Mouse (Mus musculus): Measurements from ENCODE around the gene Enpp6.

The Enpp6 gene

DNA sequence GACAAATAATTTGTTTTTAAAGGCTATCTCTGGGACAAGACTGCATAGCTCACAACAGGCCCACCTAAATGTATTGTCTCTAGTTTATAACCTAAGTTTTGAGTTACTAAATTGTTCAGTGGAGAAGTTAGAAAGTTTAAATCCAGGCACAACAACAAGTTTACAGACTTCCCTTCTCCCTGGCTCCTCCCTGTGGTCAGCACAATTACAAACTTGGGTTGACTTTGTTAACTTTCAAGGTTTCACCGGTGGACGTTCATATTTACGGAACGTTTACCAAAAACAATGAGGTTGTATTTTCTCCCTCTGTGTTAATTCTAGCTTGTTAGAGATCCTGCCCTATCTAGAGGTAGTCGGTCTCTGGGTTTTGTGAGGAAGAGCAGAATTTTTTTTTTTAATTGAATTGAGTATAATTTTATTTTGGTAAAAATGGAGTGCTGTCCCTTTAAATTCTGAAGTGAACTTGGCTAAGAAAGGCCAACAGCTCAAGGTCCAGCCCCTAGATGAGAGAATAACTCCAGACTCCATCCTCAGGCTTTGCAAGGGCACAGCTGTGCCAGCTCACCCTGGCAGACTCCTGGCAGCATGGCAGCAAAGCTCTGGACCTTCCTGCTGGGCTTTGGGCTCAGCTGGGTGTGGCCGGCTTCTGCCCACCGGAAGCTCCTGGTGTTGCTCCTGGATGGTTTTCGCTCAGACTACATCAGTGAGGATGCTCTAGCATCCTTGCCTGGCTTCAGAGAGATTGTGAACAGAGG, at the start of gene Enpp6:
Gene Enpp6 (plus strand): TSS at position 502 of the 755 bp plus-strand sequence.
- DNase-seq (ENCODE audit: low spot score) = no peak

GRCm38 (mm10) chr8:46938218-46938617, 48.5 kb upstream of the Enpp6 start:
- no peak for DNase-seq (ENCODE audit: low spot score)

DNA sequence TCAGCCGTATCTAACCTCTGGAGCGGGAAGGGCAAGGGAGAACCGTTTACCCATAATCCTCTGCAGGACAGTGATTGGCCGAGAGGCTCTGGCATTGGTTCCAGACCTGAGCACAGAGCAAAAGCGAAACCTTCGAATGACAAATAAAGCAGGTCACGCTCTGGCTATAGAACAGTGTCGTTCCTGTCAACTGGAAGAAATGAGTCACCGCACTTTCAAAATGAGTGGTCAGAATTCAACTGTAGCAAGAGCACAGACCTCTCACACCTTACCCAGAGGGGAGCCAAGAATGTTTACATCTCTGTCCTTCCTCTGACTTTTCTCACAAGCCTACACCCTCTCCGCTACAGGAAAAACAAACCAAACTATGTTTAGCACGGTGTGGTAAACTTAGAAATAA, 45.4 kb upstream of the Enpp6 start:
- no peak for DNase-seq (ENCODE audit: low spot score)

- no peak for DNase-seq (ENCODE audit: low spot score)
Measured at GRCm38 (mm10) chr8:46941731-46942650, 44.7 kb upstream of the Enpp6 start.

- no peak for DNase-seq (ENCODE audit: low spot score)
Measured at GRCm38 (mm10) chr8:46942651-46943024, 44.0 kb upstream of the Enpp6 start.

- no peak for DNase-seq (ENCODE audit: low spot score)
Measured at GRCm38 (mm10) chr8:46943337-46943736, 43.4 kb upstream of the Enpp6 start.

- no peak for DNase-seq (ENCODE audit: low spot score)
Measured at GRCm38 (mm10) chr8:46946181-46946580, 40.5 kb upstream of the Enpp6 start.

DNA sequence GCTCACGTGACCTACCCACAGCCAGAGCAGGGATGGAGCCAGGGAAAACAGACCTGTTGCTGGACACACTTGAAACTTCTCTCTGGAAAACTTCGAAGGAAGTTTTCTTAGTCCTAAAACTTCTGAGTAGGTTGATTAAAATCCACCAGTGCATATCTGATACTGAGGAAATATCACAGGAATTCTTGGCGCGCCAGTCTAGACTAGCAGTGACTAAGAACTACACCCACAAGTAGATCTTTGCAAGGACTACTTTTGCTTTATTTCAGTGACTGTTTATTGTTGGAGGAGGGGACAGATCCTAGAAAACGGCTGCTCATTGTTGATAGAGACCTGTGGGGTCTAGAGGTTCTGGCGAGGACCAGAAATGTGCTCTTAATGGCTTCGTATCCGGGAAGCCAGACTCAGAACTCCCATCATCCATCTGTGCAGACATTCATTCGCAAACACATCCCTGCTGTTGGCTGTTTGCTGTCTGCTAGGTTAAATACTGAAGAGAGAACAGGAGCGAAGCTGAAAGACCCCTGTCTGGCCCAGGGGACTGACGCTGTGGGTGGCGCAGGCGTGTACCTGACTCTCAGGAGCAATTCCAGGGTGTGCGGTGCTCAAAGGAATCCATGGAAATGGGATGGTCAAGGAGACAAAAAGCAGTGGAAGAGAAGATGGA, 38.5 kb upstream of the Enpp6 start:
- no peak for DNase-seq (ENCODE audit: low spot score)

DNA sequence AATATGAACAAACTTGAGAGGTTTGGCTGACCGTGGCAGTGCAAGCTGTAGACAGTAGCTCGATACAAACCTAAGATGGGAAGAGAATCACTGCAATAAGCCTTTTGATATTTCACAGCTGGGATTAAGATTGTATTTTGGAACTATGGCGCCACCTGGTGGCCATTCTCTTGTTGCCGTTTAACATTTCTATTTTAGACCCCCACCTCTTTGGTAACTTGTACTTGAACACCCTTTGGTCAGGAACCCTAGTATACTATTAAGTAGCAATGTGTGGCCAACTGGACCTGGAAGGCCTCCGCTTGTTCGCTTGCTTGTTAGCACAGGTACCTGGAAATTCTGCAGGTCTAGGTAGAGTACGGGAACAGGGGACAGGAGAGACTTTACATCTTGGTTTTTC, 33.2 kb upstream of the Enpp6 start:
- DNase-seq (ENCODE audit: low spot score) = peak; percentile 57

- no peak for DNase-seq (ENCODE audit: low spot score)
Measured at GRCm38 (mm10) chr8:46962630-46963427, 23.9 kb upstream of the Enpp6 start.

GRCm38 (mm10) chr8:46963619-46964145, 23.0 kb upstream of the Enpp6 start:
- no peak for DNase-seq (ENCODE audit: low spot score)

GRCm38 (mm10) chr8:46965812-46966211, 20.9 kb upstream of the Enpp6 start:
- no peak for DNase-seq (ENCODE audit: low spot score)

- DNase-seq (ENCODE audit: low spot score) = no peak
Measured at GRCm38 (mm10) chr8:46968721-46969120, 18.0 kb upstream of the Enpp6 start.

DNA sequence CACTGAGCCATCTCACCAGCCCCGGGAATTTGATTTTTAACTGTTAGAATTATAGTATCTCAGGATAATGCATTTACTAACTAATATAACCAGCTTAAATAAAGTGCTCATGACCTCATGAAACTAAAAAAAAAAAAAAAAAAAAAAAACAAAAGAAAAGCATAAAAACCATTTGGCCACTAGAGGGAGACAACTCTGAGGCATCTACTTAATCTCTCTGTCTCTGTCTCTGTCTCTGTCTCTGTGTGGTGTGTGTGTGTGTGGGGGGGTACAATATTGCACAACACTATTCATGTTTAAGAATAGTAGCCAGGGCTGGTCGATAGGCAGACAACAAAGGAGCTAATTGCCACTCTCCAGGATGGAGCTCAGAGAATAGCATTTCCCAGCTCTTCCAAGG, 17.3 kb upstream of the Enpp6 start:
- no peak for DNase-seq (ENCODE audit: low spot score)

GRCm38 (mm10) chr8:46977376-46977775, 9.3 kb upstream of the Enpp6 start:
- no peak for DNase-seq (ENCODE audit: low spot score)

- no peak for DNase-seq (ENCODE audit: low spot score)
Measured at GRCm38 (mm10) chr8:46982166-46982565, 4.5 kb upstream of the Enpp6 start.

DNA sequence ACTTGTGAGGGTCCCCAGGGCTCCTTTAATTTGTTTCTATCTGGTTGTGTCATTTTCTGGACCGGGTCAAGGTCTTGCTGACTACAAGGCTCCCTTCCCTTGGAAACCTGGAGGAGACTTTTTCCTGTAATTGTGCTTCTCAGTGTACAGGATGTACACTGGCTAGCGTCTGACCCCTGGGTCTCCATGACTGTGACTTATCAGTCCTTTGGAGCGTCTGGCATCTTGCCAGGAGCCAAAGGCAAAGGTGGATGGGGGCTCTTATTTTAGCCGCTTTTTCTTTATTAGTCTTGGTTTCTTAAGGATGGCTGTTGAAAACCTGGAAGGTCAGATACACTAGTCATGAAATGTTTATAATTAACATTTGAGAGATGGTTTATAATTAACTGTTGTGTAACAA, 3.9 kb upstream of the Enpp6 start:
- DNase-seq (ENCODE audit: low spot score) = no peak

DNA sequence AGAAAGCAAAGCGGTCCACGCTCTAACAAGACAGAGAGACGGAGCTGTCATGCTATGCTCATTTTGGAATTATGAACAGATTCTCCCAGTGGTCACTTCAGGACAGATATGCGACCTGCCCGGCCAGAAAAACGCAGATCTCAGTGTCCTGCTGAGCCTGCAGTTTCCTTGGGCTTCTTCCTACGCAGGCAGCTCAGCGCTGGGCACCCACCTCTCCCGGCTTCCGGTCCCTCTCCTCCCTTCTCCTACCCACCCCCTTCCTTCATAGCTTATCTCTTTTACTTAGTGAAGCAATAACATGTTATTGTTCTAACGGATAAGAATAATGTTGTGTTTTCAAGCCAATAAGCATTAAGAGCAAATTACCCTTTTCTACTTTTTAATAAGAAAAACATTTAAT, 2.0 kb upstream of the Enpp6 start:
- DNase-seq (ENCODE audit: low spot score) = no peak

GRCm38 (mm10) chr8:46988366-46988765, 1.7 kb downstream of the Enpp6 start:
- DNase-seq (ENCODE audit: low spot score) = no peak

DNA sequence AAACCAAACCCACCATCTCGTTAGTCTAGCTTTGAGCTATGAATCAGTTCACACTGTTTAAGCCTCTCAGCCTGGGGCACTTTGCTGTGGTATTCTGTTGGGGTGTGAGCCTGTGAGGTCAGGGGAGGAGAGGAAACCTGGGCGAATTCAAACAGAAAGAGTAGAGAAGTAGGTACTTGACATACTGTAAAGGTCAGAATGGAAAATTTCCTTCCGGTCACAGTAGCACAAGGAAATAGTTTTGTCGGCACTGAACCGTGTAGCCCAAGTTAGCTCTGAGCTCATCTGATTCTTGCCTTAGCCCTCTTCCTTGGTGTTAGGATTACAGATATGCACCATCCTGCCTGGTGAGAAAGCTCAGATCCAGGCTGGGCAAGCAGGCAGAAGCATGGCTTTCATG, 4.4 kb downstream of the Enpp6 start:
- DNase-seq (ENCODE audit: low spot score) = no peak

DNA sequence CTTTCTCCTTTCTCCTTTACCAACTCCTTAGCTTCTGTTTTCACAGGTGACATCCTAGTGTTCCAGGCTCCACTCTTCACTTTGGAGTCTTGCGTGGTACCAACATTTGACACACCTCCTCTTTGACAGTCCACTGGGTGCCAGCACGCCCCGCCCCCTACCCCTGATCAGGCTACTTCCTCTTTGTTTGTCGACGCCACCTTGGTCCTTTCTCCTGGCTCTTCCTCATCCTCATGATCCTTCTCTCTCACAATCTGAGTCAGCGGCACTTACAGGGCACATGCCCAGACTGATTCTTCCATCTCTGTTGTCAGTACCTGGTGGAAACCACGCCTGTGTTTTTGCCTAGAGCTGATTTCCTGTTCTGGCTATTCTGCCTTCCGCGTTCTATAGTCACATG, 5.9 kb downstream of the Enpp6 start:
- no peak for DNase-seq (ENCODE audit: low spot score)

Data from ovary, postnatal 14 days (tissue).